8 mouse cellular contexts compared by ENCODE assay signal in the genomic region with DNA sequence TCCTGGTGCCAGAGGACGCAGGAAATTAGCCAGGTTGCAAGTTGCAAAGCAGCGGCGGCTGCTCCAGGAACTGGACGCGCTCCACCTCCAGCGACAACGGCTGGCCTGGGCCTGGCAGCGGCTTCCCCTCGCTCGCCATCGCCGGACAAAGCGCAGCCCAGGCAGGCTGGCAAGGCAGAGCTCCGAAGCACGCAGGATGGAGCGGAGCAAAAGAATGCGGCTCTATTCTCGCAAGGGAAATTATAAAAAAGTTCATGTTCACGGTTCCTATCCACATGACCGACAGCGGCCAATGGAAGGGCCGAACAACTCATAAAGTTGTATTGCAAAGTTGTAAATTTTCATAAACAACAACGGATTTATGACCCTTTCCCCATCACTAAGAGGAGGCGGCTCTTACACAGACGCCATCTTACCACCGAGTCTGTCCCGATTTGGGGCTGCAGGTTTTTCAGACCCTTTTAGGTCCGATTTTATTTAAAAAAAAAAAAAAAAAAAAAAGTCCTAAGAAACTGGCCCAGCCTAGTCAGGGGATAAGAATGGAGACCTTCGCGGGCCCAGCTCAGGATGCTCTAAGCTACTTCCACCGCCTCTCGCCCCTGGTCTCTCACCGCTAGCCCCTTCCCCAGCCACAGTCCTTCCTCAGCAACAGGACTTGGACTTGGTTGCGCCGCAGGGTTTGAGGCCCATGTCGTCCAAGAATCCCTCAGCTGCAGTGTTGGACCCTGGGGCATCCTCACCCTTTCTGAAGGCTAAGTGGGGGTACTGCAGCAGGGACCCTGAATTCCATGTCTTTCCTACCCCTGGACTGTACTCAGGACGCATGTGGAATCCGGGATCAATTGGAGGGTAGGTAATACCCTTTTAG. TPM values are rescaled to one million over a fixed set of nuclear protein-coding genes. Genes with fewer than 3 reads are reported as not detected.
A peak's percentile ranks its signal among the peaks of the same experiment; 100 is the strongest.
DNase-seq lines count a peak whose midpoint lies in the region; TF ChIP-seq lines count a peak whose summit lies in the region.

A gene (minus strand): TSS at position 218 of the 868 bp plus-strand sequence.
A gene (minus strand): TSS at position 221 of the 868 bp plus-strand sequence.

- no peak for TF ChIP-seq POLR2A in testis, adult 2 months (IDR thresholded peaks at IDR 0.05; ENCODE audit: control insufficient read depth, low read depth, low read length)
- TF ChIP-seq POLR2A in cerebellum, adult 2 months (IDR thresholded peaks at IDR 0.05; ENCODE audit: borderline replicate concordance, insufficient read depth, low read length) = no peak

- intact Hi-C loops in gastrocnemius, postnatal 14 days (cut with DNase I; ENCODE audit: low total_unique reads) = no loop called here

- DNase-seq in testis, postnatal 10 days (ENCODE audit: low spot score) = no peak
- peak; percentile 76 for DNase-seq in gastrocnemius, postnatal 14 days
- DNase-seq in kidney, postnatal 10 days = peak; percentile 89
- no peak for DNase-seq in layer of hippocampus, adult 9-11 months
- no peak for DNase-seq in cerebellum, adult 9-10 months
- no peak for DNase-seq in cerebellum, adult 2 months

- 3% methylated on average over 38 of the region's 38 CpGs for WGBS in cerebellum, adult 2 months

- no peaks in the 10 kb centered on the region for H3K36me3 ChIP-seq in testis, adult 2 months (ENCODE audit: control insufficient read depth, insufficient read depth, low read length)
- H3K36me3 ChIP-seq in megakaryocyte, embryonic 14.5 days (replicated peaks; ENCODE audit: low read length) = no peaks in the 10 kb centered on the region

- H3K27me3 ChIP-seq in testis, adult 2 months (ENCODE audit: control insufficient read depth, insufficient read depth, low read length) = peaks cover 14% of the 10 kb centered on the region
- H3K27me3 ChIP-seq in megakaryocyte, embryonic 14.5 days (replicated peaks) = peaks cover 93% of the 10 kb centered on the region
- H3K27me3 ChIP-seq in cerebellum, adult 2 months (ENCODE audit: control insufficient read depth, insufficient read depth, low read length) = peaks cover 14% of the 10 kb centered on the region; the same call in 1 of the 2 replicates

- no peak within 1 kb of the TSS for H3K27ac ChIP-seq in testis, adult 2 months (ENCODE audit: control insufficient read depth, insufficient read depth, low read depth, low read length)
- H3K27ac ChIP-seq in cerebellum, adult 2 months (ENCODE audit: insufficient read depth, low read length) = no peak within 1 kb of the TSS

- H3K9me3 ChIP-seq in megakaryocyte, embryonic 14.5 days = peaks cover 7% of the 10 kb centered on the region; the same call in 1 of the 2 replicates

- H3K4me1 ChIP-seq in testis, adult 2 months (ENCODE audit: control insufficient read depth, insufficient read depth, low read length) = peaks cover 28% of the 10 kb centered on the region
- H3K4me1 ChIP-seq in megakaryocyte, embryonic 14.5 days = peaks cover 65% of the 10 kb centered on the region
- no peaks in the 10 kb centered on the region for H3K4me1 ChIP-seq in cerebellum, adult 2 months (ENCODE audit: control insufficient read depth, insufficient read depth, low read length)

- TF ChIP-seq CTCF in testis, adult 2 months (IDR thresholded peaks at IDR 0.05; ENCODE audit: control insufficient read depth, insufficient read depth, insufficient replicate concordance, low read depth, low read length) = no peak
- TF ChIP-seq CTCF in cerebellum, adult 2 months (IDR thresholded peaks at IDR 0.05; ENCODE audit: borderline replicate concordance, insufficient read depth, low read depth, low read length) = no peak

- H3K4me3 ChIP-seq in testis, adult 2 months (ENCODE audit: control insufficient read depth, low read depth, low read length) = peak within 1 kb of the TSS; percentile 42
- H3K4me3 ChIP-seq in megakaryocyte, embryonic 14.5 days (replicated peaks) = peak within 1 kb of the TSS; percentile 97
- no peak within 1 kb of the TSS for H3K4me3 ChIP-seq in cerebellum, adult 2 months (replicated peaks; ENCODE audit: insufficient read depth, low read depth, low read length)

RNA-seq across cellular contexts. Expression of the first gene that starts in this region (rescaled TPM):
- polyA plus RNA-seq in testis, adult 2 months (2012; rRNA removed) = 5.4 and 5.8 TPM in 2 replicates
- total RNA-seq in gastrocnemius, postnatal 14 days (2021) = 1 to 10 TPM; 2.4 to 3.1 TPM
- 0.21 TPM in 1 of 2 replicates, not detected in the other for polyA plus RNA-seq in megakaryocyte, embryonic 14.5 days (2012; ENCODE audit: insufficient read depth, low replicate concordance)
- polyA plus RNA-seq in cerebellum, adult 2 months (2012; rRNA removed) = 2.1 and 2.2 TPM in 2 replicates

RNA-seq across cellular contexts. Expression of the second gene that starts in this region (rescaled TPM):
- not detected in 2 replicates for polyA plus RNA-seq in testis, adult 2 months (2012; rRNA removed)
- under 1 TPM in 1 of 2 experiments, not detected in 1; 0.51 TPM for total RNA-seq in gastrocnemius, postnatal 14 days (2021)
- not detected in 2 replicates for polyA plus RNA-seq in megakaryocyte, embryonic 14.5 days (2012; ENCODE audit: insufficient read depth, low replicate concordance)
- not detected in 2 replicates for polyA plus RNA-seq in cerebellum, adult 2 months (2012; rRNA removed)

Comparison
In these comparisons a context has a peak if more than half of its experiments do, and no peak if none do; other contexts are left out.
1. DNase-seq: peak in gastrocnemius, postnatal 14 days (single experiment) and kidney, postnatal 10 days (single experiment); none in testis, postnatal 10 days (single experiment), layer of hippocampus, adult 9-11 months (single experiment), cerebellum, adult 9-10 months (single experiment) and cerebellum, adult 2 months (0 of 2).